Mouse (Mus musculus): Measurements from ENCODE around the gene Traf7.
A peak's percentile ranks its signal among the peaks of the same experiment; 100 is the strongest.

Gene Traf7

DNA sequence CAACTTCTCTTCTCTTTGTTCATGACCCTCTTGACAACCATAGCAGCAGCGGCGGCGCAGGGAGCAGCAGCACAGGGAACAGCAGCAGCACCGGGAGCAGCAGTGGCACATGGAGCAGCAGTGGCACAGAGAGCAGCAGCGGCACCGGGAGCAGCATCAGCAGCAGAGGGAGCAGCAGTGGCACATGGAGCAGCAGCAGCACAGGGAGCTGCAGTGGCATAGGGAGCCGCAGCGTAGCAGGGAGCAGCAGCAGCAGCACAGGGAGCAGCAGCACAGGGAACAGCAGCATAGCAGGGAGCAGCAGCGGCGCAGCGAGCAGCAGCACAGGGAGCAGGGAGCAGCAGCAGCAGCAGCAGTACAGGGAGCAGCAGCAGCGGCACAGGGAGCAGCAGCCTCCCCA is 16.9 kb upstream of the Traf7 start:
- DNase-seq = no peak

GRCm38 (mm10) chr17:24540375-24540774 is 12.6 kb upstream of the Traf7 start:
- no peak for DNase-seq

GRCm38 (mm10) chr17:24538950-24539349 is 11.2 kb upstream of the Traf7 start:
- DNase-seq = no peak

GRCm38 (mm10) chr17:24537536-24537935 is 9.8 kb upstream of the Traf7 start:
- no peak for DNase-seq

GRCm38 (mm10) chr17:24535300-24535699 is 7.6 kb upstream of the Traf7 start:
- no peak for DNase-seq

DNA sequence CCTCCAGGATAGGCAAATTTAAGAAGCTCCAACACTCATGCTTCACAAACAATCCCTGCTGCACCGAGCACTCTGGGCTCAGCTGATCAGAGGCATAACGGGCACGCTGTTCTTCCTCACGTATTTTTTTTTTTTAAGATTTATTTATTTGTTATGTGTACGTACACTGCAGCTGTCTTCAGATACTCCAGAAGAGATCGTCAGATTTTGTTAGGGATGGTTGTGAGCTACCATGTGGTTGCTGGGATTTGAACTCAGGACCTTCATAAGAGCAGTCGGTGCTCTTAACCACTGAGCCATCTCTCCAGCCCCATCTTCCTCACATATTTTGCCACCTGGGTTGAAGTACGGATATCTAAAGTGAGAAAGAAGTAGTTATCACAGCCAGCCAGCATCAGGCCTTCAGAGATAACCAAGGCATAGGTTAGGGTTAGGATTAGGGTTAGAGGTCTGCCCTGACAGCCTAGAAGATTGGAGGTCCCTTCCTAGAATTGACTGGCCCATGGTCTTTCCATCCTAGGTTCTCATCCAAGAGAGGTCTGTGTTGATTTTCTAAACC is 6.5 kb upstream of the Traf7 start, which contains the start of gene Rab26:
TSS of gene Rab26 (minus strand) at position 51 of the 559 bp plus-strand sequence.
- DNase-seq = no peak

GRCm38 (mm10) chr17:24533099-24533992 is 5.6 kb upstream of the Traf7 start:
- peak; percentile 74 to 77 for DNase-seq

DNA sequence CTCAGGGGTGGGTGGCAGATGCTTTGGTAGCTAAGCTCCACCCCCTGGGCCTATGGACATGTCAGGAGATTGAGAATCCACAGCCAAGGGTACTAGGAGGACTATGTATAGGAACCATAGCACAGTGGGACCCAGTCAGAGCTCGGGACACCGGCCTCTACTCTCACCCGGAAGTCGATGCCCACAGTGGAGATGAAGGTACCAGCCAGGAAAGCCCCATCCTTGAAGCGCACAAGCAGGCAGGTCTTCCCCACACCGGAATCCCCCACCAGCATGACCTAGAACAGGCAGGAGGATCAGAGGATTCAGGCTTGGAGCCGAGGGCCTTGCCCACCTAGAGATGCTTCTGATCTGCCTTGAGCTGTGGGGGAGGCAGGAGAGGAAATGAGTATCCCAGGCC is 4.3 kb upstream of the Traf7 start:
- no peak for DNase-seq

DNA sequence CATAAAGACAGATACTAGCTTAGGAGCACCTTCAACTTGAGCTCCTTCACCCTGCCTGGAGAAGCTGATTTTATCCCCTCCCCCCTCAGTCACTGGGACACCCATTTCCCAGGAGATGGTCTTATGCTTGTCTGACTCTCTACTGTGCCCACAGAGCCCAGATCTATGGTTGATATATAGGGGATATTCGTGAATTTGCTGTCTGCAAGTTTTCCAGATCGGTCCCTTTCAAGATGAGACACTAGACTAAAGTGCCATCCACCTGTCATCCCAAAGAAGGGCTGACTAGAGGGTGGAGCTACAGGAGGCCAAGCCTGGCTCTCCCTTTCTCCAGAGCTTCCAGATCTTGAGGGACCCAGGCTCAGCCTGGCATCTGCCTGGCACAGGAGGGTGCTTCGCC is 3.3 kb upstream of the Traf7 start:
- no peak for DNase-seq

- no peak for DNase-seq
Observed at GRCm38 (mm10) chr17:24530361-24531050, 2.8 kb upstream of the Traf7 start.

GRCm38 (mm10) chr17:24529883-24530282 is 2.1 kb upstream of the Traf7 start:
- DNase-seq = no peak

DNA sequence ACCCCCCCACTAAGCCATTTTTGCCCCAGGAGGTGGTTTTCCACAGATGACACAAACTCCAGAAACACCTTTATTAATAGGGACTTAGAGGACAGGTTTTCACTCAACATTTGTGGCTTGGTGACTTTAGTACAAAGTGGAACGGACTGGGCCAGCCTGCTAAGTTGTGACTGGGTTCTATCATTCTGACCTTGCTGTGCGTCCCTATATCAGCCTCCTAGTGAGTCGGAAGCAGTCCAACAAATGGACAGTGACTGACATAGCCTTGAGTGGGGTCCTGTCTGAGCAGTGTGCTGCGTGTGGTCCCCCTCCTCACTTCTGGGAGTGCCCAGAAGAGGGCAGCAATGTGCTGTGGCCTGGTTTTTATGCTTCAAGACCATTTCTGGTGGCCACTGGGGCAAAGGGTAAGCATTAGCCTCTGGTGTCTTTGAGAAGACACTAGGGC is 1.3 kb upstream of the Traf7 start:
- peak in 1 of 2 experiments; percentile 33 for DNase-seq

DNA sequence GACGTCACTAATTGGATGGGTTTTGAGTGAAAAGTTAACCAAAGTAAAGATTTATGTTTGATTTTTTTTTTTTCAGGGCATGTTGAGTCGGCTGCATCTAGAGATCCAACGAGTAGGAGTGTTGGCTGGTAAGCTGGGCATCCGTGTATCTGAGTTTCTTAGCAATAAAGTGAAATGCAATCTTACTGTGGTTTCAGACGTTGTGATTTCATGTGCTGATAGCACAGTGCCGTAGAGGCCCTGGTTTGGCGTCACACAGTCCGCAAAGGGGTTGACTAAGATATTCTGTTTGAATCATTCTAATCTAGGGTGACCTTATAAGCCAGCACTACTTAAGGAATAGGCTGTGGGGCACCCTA is 801 bp upstream of the Traf7 start:
- no peak for DNase-seq

GRCm38 (mm10) chr17:24527315-24527714 is 423 bp downstream of the Traf7 start:
- no peak for DNase-seq

GRCm38 (mm10) chr17:24524734-24525133 is 3.0 kb downstream of the Traf7 start:
- DNase-seq = no peak

- no peak for DNase-seq
Observed at GRCm38 (mm10) chr17:24520450-24520849, 7.3 kb downstream of the Traf7 start.

- no peak for DNase-seq
Observed at GRCm38 (mm10) chr17:24514270-24515257, 13.2 kb downstream of the Traf7 start.

DNA sequence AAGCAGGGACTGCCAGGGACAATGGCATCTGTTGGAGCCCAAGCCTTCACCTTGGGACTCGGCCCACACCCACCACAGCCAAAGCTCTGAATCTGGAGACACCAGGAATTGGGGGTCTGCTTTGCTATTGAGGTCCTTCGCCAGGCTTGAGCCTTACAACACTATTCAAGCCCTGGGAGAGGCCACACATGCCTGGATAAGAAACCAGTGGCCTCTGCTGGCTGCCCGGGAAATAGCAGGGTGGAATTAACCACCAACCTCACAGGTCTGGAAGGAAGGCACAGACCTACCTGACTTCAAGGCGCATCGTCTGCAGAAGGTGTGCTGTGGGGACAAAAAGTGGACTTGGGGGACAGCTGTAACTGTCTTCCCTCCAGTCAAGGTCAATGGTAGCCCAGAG is 14.1 kb downstream of the Traf7 start:
- DNase-seq = no peak

DNA sequence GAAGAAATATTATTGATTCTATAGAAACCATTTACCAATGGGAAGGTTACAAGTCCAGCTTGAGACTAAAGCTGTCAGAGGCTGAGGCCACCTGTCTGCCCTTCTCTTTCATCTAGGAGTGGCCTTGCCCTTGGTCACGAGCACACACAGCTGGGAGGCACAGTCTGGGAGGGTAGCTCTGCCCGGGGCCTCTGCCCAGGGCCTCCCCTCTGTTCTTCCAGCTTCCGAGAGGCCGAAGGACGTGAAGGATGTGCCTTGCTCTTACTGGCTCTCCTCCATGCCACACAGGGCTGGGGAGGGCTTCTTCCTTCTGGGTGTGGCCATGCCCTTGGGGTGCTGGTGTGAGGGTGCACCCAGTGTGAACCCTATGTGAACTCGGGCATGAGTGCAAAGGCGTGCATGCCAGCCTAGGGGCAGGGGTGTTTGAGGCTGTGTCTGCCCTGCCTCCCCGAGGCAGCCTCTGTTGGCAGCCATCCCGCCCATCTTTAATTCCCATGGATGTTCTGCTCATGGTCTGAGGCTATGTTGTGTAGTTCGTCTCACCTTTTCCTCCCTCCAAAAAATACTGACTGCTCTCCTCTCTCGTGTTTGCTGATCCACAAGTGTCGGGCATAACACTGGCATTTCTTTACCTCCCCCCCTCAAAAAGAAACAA is 19.8 kb downstream of the Traf7 start:
- DNase-seq = no peak

- no peak for DNase-seq
Observed at GRCm38 (mm10) chr17:24507129-24507664, 20.5 kb downstream of the Traf7 start.

GRCm38 (mm10) chr17:24506332-24507070 is 21.2 kb downstream of the Traf7 start:
- no peak for DNase-seq

All from thymus, adult 18-20 months (tissue).